Mouse (Mus musculus): Measurements from ENCODE around the gene Rgs7bp. TPM values are rescaled to one million over a fixed set of nuclear protein-coding genes. Genes with fewer than 3 reads are reported as not detected.

Rgs7bp gene
- total and polyA plus RNA-seq, 3 experiments = not detected

DNA sequence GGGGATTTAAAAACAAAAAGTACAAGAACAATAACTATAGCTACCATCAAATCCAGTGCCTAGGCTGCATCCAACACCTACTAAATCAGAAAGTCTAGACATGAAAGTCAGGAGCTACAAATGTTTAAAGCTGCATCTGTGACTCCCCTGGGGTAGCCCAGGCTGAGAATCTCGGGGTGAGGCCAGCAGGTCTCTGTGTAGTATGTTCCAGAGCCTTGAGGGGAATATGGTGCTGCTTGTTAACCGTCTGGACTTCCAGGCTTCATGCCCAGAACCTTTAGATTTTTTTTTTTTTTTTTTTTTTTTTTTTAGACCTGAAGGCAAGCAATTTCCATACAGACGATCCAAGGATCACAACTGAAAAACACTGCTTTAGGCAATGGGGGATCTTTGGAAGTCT, 10.8 kb downstream of the Rgs7bp start:
- TF ChIP-seq NRF1 (IDR thresholded peaks at IDR 0.05; ENCODE audit: insufficient read depth, low read depth, low read length, poor library complexity, severe bottlenecking) (no peak), HCFC1 (IDR thresholded peaks at IDR 0.05; ENCODE audit: low read depth, low read length) (no peak), CTCF (IDR thresholded peaks at IDR 0.05 in 2 of 3, conservative IDR thresholded peaks at IDR 0.05 in 1 of 3; ENCODE audit: control insufficient read depth in 1 of 3, insufficient read depth in 1 of 3, low read depth in 2 of 3, low read length in 3 of 3, poor library complexity in 1 of 3, severe bottlenecking in 1 of 3) (no peak), BHLHE40 (IDR thresholded peaks at IDR 0.05; ENCODE audit: borderline replicate concordance, low read depth, low read length) (no peak), POLR2A (IDR thresholded peaks at IDR 0.05; ENCODE audit: control insufficient read depth in 1 of 2, insufficient read depth in 1 of 2, low read depth in 1 of 2, low read length in 2 of 2, poor library complexity in 1 of 2) (no peak), MAX (IDR thresholded peaks at IDR 0.05; ENCODE audit: low read length) (no peak), MXI1 (IDR thresholded peaks at IDR 0.05; ENCODE audit: low read depth, low read length) (no peak), SMC3 (IDR thresholded peaks at IDR 0.05; ENCODE audit: low read depth, low read length) (no peak), UBTF (IDR thresholded peaks at IDR 0.05; ENCODE audit: borderline replicate concordance, insufficient read depth, low read depth, low read length) (no peak), ELF1 (IDR thresholded peaks at IDR 0.05; ENCODE audit: low read depth, low read length) (no peak), KAT2A (conservative IDR thresholded peaks at IDR 0.05; ENCODE audit: low read depth, low read length) (no peak), ZMIZ1 (IDR thresholded peaks at IDR 0.05; ENCODE audit: low read depth, low read length) (no peak), ZKSCAN1 (IDR thresholded peaks at IDR 0.05; ENCODE audit: low read depth, low read length) (no peak), E2F4 (IDR thresholded peaks at IDR 0.05; ENCODE audit: borderline replicate concordance, low read depth, low read length) (no peak), EP300 (IDR thresholded peaks at IDR 0.05; ENCODE audit: low read depth in 1 of 2, low read length in 2 of 2) (no peak)
- Histone ChIP-seq H3K4me1 (ENCODE audit: control insufficient read depth in 1 of 2, insufficient read depth in 2 of 2, low read length in 2 of 2) (peaks cover 0 to 5% of the 10 kb centered on the region in 2 experiments; a peak in 2 of 4 replicates), H3K9ac (ENCODE audit: control insufficient read depth, low read depth, low read length, poor library complexity, severe bottlenecking) (no peak overlapping the region), H3K79me2 (ENCODE audit: control insufficient read depth, insufficient read depth, low read length, poor library complexity) (no peaks in the 10 kb centered on the region), H3K27ac (ENCODE audit: control insufficient read depth, low read depth, low read length) (no peak overlapping the region), H3K4me3 (ENCODE audit: control insufficient read depth in 1 of 2, insufficient read depth in 1 of 2, low read depth in 2 of 2, low read length in 2 of 2) (no peak overlapping the region), H3K9me3 (replicated peaks; ENCODE audit: insufficient read depth, low read length) (no peaks in the 10 kb centered on the region), H3K36me3 (ENCODE audit: control insufficient read depth in 1 of 2, insufficient read depth in 2 of 2, low read length in 2 of 2) (peaks cover 0 to 3% of the 10 kb centered on the region in 2 experiments; a peak in 1 of 4 replicates), H3K27me3 (ENCODE audit: control insufficient read depth in 1 of 2, insufficient read depth in 2 of 2, low read length in 2 of 2) (no peaks in the 10 kb centered on the region)
- no peak for DNase-seq (ENCODE audit: low read depth, low spot score)

DNA sequence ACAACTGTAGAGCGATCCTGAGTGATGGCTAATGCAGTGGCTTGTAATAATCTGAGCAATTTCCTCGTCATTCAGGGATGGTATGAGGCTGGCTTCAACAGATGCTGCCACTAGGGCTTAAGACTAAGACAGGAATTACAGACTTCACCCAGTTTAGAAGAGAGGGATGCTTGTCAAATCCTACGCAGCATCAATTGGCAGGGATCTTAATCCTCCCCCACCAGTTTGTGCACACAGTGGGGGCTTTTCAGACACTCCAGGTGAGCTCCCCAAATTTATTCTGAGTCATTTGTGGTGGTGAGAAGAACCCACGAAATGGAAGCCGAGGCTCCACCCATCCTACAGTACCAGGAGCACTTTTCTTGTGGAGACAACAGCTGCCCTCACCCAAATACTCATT, 16.4 kb downstream of the Rgs7bp start:
- Histone ChIP-seq H3K27ac (ENCODE audit: control insufficient read depth, low read depth, low read length) (no peak overlapping the region), H3K36me3 (ENCODE audit: control insufficient read depth in 1 of 2, insufficient read depth in 2 of 2, low read length in 2 of 2) (no peaks in the 10 kb centered on the region), H3K4me1 (ENCODE audit: control insufficient read depth in 1 of 2, insufficient read depth in 2 of 2, low read length in 2 of 2) (no peaks in the 10 kb centered on the region; a peak in 1 of 4 replicates), H3K9ac (ENCODE audit: control insufficient read depth, low read depth, low read length, poor library complexity, severe bottlenecking) (no peak overlapping the region), H3K27me3 (ENCODE audit: control insufficient read depth in 1 of 2, insufficient read depth in 2 of 2, low read length in 2 of 2) (no peaks in the 10 kb centered on the region), H3K9me3 (replicated peaks; ENCODE audit: insufficient read depth, low read length) (no peaks in the 10 kb centered on the region), H3K79me2 (ENCODE audit: control insufficient read depth, insufficient read depth, low read length, poor library complexity) (no peaks in the 10 kb centered on the region), H3K4me3 (ENCODE audit: control insufficient read depth in 1 of 2, insufficient read depth in 1 of 2, low read depth in 2 of 2, low read length in 2 of 2) (no peak overlapping the region)
- TF ChIP-seq MAX (IDR thresholded peaks at IDR 0.05; ENCODE audit: low read length) (no peak), RAD21 (IDR thresholded peaks at IDR 0.05; ENCODE audit: low read depth, low read length) (no peak), ETS1 (IDR thresholded peaks at IDR 0.05; ENCODE audit: low read depth, low read length) (no peak), USF1 (IDR thresholded peaks at IDR 0.05; ENCODE audit: low read depth, low read length) (no peak), MAFK (IDR thresholded peaks at IDR 0.05; ENCODE audit: borderline replicate concordance, low read depth, low read length) (no peak), CTCF (IDR thresholded peaks at IDR 0.05 in 2 of 3, conservative IDR thresholded peaks at IDR 0.05 in 1 of 3; ENCODE audit: control insufficient read depth in 1 of 3, insufficient read depth in 1 of 3, low read depth in 2 of 3, low read length in 3 of 3, poor library complexity in 1 of 3, severe bottlenecking in 1 of 3) (no peak), NRF1 (IDR thresholded peaks at IDR 0.05; ENCODE audit: insufficient read depth, low read depth, low read length, poor library complexity, severe bottlenecking) (no peak), USF2 (IDR thresholded peaks at IDR 0.05; ENCODE audit: borderline replicate concordance in 1 of 2, insufficient read depth in 1 of 2, low read depth in 1 of 2, low read length in 2 of 2) (no peak), TBP (IDR thresholded peaks at IDR 0.05; ENCODE audit: low read depth, low read length) (no peak), CHD2 (IDR thresholded peaks at IDR 0.05; ENCODE audit: low read length) (no peak), E2F4 (IDR thresholded peaks at IDR 0.05; ENCODE audit: borderline replicate concordance, low read depth, low read length) (no peak), TAL1 (IDR thresholded peaks at IDR 0.05; ENCODE audit: low read length) (no peak), SIN3A (IDR thresholded peaks at IDR 0.05; ENCODE audit: low read length) (no peak), MYC (IDR thresholded peaks at IDR 0.05; ENCODE audit: low read depth, low read length) (no peak), JUND (IDR thresholded peaks at IDR 0.05; ENCODE audit: low read depth, low read length) (no peak), KAT2A (conservative IDR thresholded peaks at IDR 0.05; ENCODE audit: low read depth, low read length) (no peak), RCOR1 (IDR thresholded peaks at IDR 0.05; ENCODE audit: low read depth, low read length) (no peak), TCF12 (IDR thresholded peaks at IDR 0.05; ENCODE audit: low read depth, low read length) (no peak)
- DNase-seq (ENCODE audit: low read depth, low spot score) = no peak

Measured in MEL (cell line).